ENCODE assay signal across 13 mouse cellular contexts in the genomic region with DNA sequence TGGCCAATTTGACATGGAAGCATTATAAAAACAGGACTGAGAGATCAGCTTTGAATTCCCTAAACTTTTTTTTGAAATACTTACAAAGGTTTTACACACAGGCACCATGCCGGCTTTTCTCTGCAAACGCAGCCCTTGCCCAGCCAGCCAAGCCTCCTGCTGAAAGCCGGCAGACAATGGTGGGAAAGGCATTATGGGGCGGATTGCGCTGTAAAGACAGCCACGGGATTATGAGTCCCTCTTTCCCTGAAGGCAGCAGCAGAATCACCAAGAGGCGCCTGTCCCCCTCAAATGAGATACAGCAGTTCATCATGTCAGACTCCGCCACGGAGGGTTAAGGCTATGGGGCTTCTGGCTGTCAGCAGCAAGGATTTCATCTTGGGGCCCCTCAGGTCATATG. TPM values are rescaled to one million over a fixed set of nuclear protein-coding genes. Genes with fewer than 3 reads are reported as not detected.
DNase-seq lines count a peak whose midpoint lies in the region; ATAC-seq and TF ChIP-seq lines count a peak whose summit lies in the region.
"Had no signal": no experiment of that assay in that cellular context is flagged by ENCODE, and none has a peak within 500 bp of the region (broad histone marks: within the 10 kb centered on the region; RNA-seq: fewer than 3 reads in every experiment).

No protein-coding gene starts in this region.

- H3K9me3 ChIP-seq in hindbrain, embryonic 10.5 days = no peaks in the 10 kb centered on the region
- H3K9me3 ChIP-seq in midbrain, embryonic 14.5 days (ENCODE audit: control insufficient read depth, low read length) = no peaks in the 10 kb centered on the region
- H3K9me3 ChIP-seq: embryonic facial prominence, embryonic 12.5 days; limb, embryonic 15.5 days had no signal

- ATAC-seq in midbrain, embryonic 14.5 days (ENCODE audit: low FRiP score, low TSS enrichment) = peak; percentile 64; the same call in 1 of the 2 replicates
- ATAC-seq in inflammation-experienced regulatory T-cells, adult 6 months = no peak

- H3K79me2 ChIP-seq in heart, adult 2 months (replicated peaks; ENCODE audit: control insufficient read depth, insufficient read depth, low read length) = no peaks in the 10 kb centered on the region

- WGBS in hindbrain, embryonic 10.5 days = 27% methylated on average over 9 of the region's 9 CpGs
- WGBS in midbrain, embryonic 14.5 days = under 1% methylated on average over 9 of the region's 9 CpGs
- 82% methylated on average over 9 of the region's 9 CpGs for WGBS in heart, adult 2 months

- H3K27ac ChIP-seq in hindbrain, embryonic 10.5 days = peak overlapping the region; percentile 76
- H3K27ac ChIP-seq in midbrain, embryonic 14.5 days (replicated peaks; ENCODE audit: low read depth, low read length) = peak overlapping the region; percentile 58
- no peak overlapping the region for H3K27ac ChIP-seq in heart, adult 2 months
- H3K27ac ChIP-seq: embryonic facial prominence, embryonic 12.5 days; limb, embryonic 15.5 days had no signal

- TF ChIP-seq CTCF in heart, adult 2 months (IDR thresholded peaks at IDR 0.05) = no peak

- peaks cover 8% of the 10 kb centered on the region for H3K36me3 ChIP-seq in hindbrain, embryonic 10.5 days
- peaks cover 3% of the 10 kb centered on the region; the same call in 1 of the 2 replicates for H3K36me3 ChIP-seq in midbrain, embryonic 14.5 days (ENCODE audit: control insufficient read depth, insufficient read depth, low read length)
- H3K36me3 ChIP-seq in heart, adult 2 months (ENCODE audit: control insufficient read depth, insufficient read depth, low read length) = no peaks in the 10 kb centered on the region; the same call in 1 of the 2 replicates
- H3K36me3 ChIP-seq: limb, embryonic 15.5 days had no signal

- no peaks in the 10 kb centered on the region for H3K27me3 ChIP-seq in hindbrain, embryonic 10.5 days (ENCODE audit: insufficient read depth, poor library complexity, severe bottlenecking)
- H3K27me3 ChIP-seq in midbrain, embryonic 14.5 days (ENCODE audit: control insufficient read depth, insufficient read depth, low read length) = no peaks in the 10 kb centered on the region
- H3K27me3 ChIP-seq in heart, adult 2 months (ENCODE audit: control insufficient read depth, insufficient read depth, low read length) = no peaks in the 10 kb centered on the region
- H3K27me3 ChIP-seq: embryonic facial prominence, embryonic 12.5 days; limb, embryonic 15.5 days had no signal

- H3K4me1 ChIP-seq in hindbrain, embryonic 10.5 days (replicated peaks) = peaks cover 20% of the 10 kb centered on the region
- H3K4me1 ChIP-seq in midbrain, embryonic 14.5 days (ENCODE audit: control insufficient read depth, insufficient read depth, low read length) = peaks cover 4% of the 10 kb centered on the region; the same call in 1 of the 2 replicates
- H3K4me1 ChIP-seq in heart, adult 2 months (ENCODE audit: control insufficient read depth, insufficient read depth, low read length) = no peaks in the 10 kb centered on the region
- H3K4me1 ChIP-seq: embryonic facial prominence, embryonic 12.5 days; limb, embryonic 15.5 days had no signal

- H3K9ac ChIP-seq in midbrain, embryonic 14.5 days (replicated peaks; ENCODE audit: low read length) = 0 out of 2 replicates have a peak overlapping the region, but pooled peaks have one; percentile 4
- H3K9ac ChIP-seq in heart, adult 2 months (ENCODE audit: low read depth, low read length) = no peak overlapping the region
- H3K9ac ChIP-seq: embryonic facial prominence, embryonic 12.5 days; limb, embryonic 15.5 days had no signal

- H3K4me3 ChIP-seq in hindbrain, embryonic 10.5 days = no peak overlapping the region
- H3K4me3 ChIP-seq in midbrain, embryonic 14.5 days (replicated peaks; ENCODE audit: low read depth, low read length) = no peak overlapping the region
- H3K4me3 ChIP-seq in heart, adult 2 months = no peak overlapping the region
- H3K4me3 ChIP-seq: embryonic facial prominence, embryonic 12.5 days; limb, embryonic 15.5 days had no signal

- DNase-seq in left cerebral cortex, postnatal 4 days = peak; percentile 24
- no peak for DNase-seq in left cerebral cortex, postnatal 14 days (ENCODE audit: low spot score in 2 of 2)
- peak; percentile 44 for DNase-seq in hindbrain, embryonic 10.5 days (ENCODE audit: low spot score)
- DNase-seq in midbrain, embryonic 14.5 days = peak; percentile 77
- no peak for DNase-seq in heart, adult 2 months
- DNase-seq in layer of hippocampus, postnatal 25 days (ENCODE audit: extremely low spot score in 1 of 2, low spot score in 1 of 2) = no peak
- DNase-seq in thymus, postnatal 14 days = no peak
- DNase-seq: kidney, adult 9 months; layer of hippocampus, postnatal 36 days had no signal

- intact Hi-C loops in left cerebral cortex, postnatal 4 days (cut with DNase I) = no loop called here
- intact Hi-C loops in left cerebral cortex, postnatal 14 days (cut with DNase I) = no loop called here
- intact Hi-C loops in heart, adult 2 months (cut with DNase I) = no loop called here

- TF ChIP-seq EP300 in heart, adult 2 months (IDR thresholded peaks at IDR 0.05; ENCODE audit: insufficient read depth, low read depth, low read length) = no peak

- H3K4me2 ChIP-seq in midbrain, embryonic 14.5 days (ENCODE audit: low read length) = peak overlapping the region; percentile 40
- H3K4me2 ChIP-seq: embryonic facial prominence, embryonic 12.5 days; limb, embryonic 15.5 days had no signal

- TF ChIP-seq POLR2A in heart, adult 2 months (IDR thresholded peaks at IDR 0.05; ENCODE audit: insufficient read depth, low read depth, low read length) = no peak

RNA-seq across cellular contexts. Expression of a gene that starts 22.8 kb away (rescaled TPM):
- under 1 TPM; 0.26 to 0.66 TPM for total RNA-seq in left cerebral cortex, postnatal 4 days (2021)
- total RNA-seq in left cerebral cortex, postnatal 14 days (2021) = 1 to 10 TPM in 1 of 2 experiments, under 1 TPM in 1; 0.77 to 1.1 TPM
- 0.10 and 0.11 TPM in 2 replicates for polyA plus RNA-seq in hindbrain, embryonic 10.5 days (2016; fragmentation: Nextera tagmentation; extraction: Ambion mirVana)
- polyA plus RNA-seq in midbrain, embryonic 14.5 days (2014; fragmentation: Nextera tagmentation; extraction: Ambion mirVana) = 0.36 TPM in 1 of 2 replicates, not detected in the other
- under 1 TPM in 1 of 2 experiments, not detected in 1; 0.16 TPM for total RNA-seq in heart, adult 2 months (2021)
- 0.21 and 0.23 TPM in 2 replicates for polyA plus RNA-seq in heart, adult 2 months (2012; rRNA removed)
- polyA plus RNA-seq in inflammation-experienced regulatory T-cells, adult 6 months (2017; shearing (Covaris generic)) = not detected
- total RNA-seq in layer of hippocampus, postnatal 25 days (2021) = under 1 TPM; 0.27 to 0.63 TPM
- polyA plus RNA-seq: heart, postnatal 0 days had no signal

Comparison
In these comparisons a context has a peak if more than half of its experiments do, and no peak if none do; other contexts are left out.
1. DNase-seq: peak in left cerebral cortex, postnatal 4 days (single experiment), hindbrain, embryonic 10.5 days (single experiment) and midbrain, embryonic 14.5 days (single experiment); none in left cerebral cortex, postnatal 14 days (0 of 2), heart, adult 2 months (0 of 2), layer of hippocampus, postnatal 25 days (0 of 2) and thymus, postnatal 14 days (single experiment).